Mouse (Mus musculus) midbrain, embryonic 11.5 days (tissue): Measurements from ENCODE around the gene Dolpp1. TPM values are rescaled to one million over a fixed set of nuclear protein-coding genes. Genes with fewer than 3 reads are reported as not detected.

Experiments
- ATAC-seq: fragments of 200-750 bp; cut with Nextera tagmentation; 2 replicates; pipeline ENCODE4 v1.8.0; 2017; ENCODE audit warnings: moderate TSS enrichment, moderate library complexity; ENCODE audit not compliant: low FRiP score
- DNase-seq: peaks from one replicate; pipeline ENCODE4 v3.0.0; 2015; ENCODE audit warnings: low spot score; ENCODE audit errors: missing footprints
- H3K27ac ChIP-seq: fragments of 300-500 bp; sonication (generic); 2 replicates; pipeline ENCODE4 v1.5.1; 2014; ENCODE audit warnings: low read depth, low read length
- H3K27me3 ChIP-seq: fragments of 300-500 bp; sonication (generic); 2 replicates; pipeline ENCODE4 v1.6.1; 2014; ENCODE audit warnings: mild to moderate bottlenecking, low read length, moderate library complexity, mixed read lengths; ENCODE audit not compliant: control insufficient read depth, insufficient read depth
- H3K36me3 ChIP-seq: fragments of 300-500 bp; sonication (generic); 2 replicates; pipeline ENCODE4 v1.6.1; 2014; ENCODE audit warnings: mild to moderate bottlenecking, low read length, moderate library complexity, mixed read lengths; ENCODE audit not compliant: control insufficient read depth, insufficient read depth
- H3K4me1 ChIP-seq: fragments of 300-500 bp; sonication (generic); 2 replicates; pipeline ENCODE4 v1.6.1; 2014; ENCODE audit warnings: low read length; ENCODE audit not compliant: control insufficient read depth, insufficient read depth
- H3K4me2 ChIP-seq: fragments of 300-500 bp; sonication (generic); 2 replicates; pipeline ENCODE4 v1.6.1; 2014; ENCODE audit warnings: mild to moderate bottlenecking, moderate library complexity
- H3K4me3 ChIP-seq: fragments of 300-500 bp; sonication (generic); 2 replicates; pipeline ENCODE4 v1.5.1; 2014; ENCODE audit warnings: low read depth, low read length
- H3K9ac ChIP-seq: fragments of 300-500 bp; sonication (generic); 2 replicates; pipeline ENCODE4 v1.6.1; 2014; ENCODE audit warnings: low read length
- H3K9me3 ChIP-seq: fragments of 300-500 bp; sonication (generic); 2 replicates; pipeline ENCODE4 v1.6.1; 2016; ENCODE audit warnings: low read length; ENCODE audit not compliant: control insufficient read depth
- WGBS: fragments of 180-500 bp; shearing (Covaris S2); extraction: QIAGEN DNeasy Blood & Tissue Kit; methylation state at CpG from one replicate; pipeline ENCODE4 v1.1.7; 2014; 5-methylcytosine and 5-hydroxymethylcytosine counted together
- polyA plus RNA-seq: library from polyadenylated mRNA; unstranded; fragments of >200 nt; fragmentation: Nextera tagmentation; extraction: Ambion mirVana; gene quantifications from 2 replicates; pipeline ENCODE4 v1.2.1, GENCODE M21; 2014

The Dolpp1 gene
- polyA plus RNA-seq, 1 experiment from 2014 or later, result 45.8 TPM

- Histone ChIP-seq H3K27ac (peak overlapping the region; percentile 98), H3K4me2 (no peak overlapping the region), H3K36me3 (peaks cover 14% of the 10 kb centered on the region), H3K9ac (peak overlapping the region; percentile 3; the same call in 1 of the 2 replicates), H3K27me3 (no peaks in the 10 kb centered on the region), H3K9me3 (no peaks in the 10 kb centered on the region), H3K4me1 (peaks cover 46% of the 10 kb centered on the region), H3K4me3 (no peak overlapping the region)
- ATAC-seq (no peak), DNase-seq (no peak)
- 79% methylated on average over 3 of the region's 3 CpGs for WGBS
Observed at GRCm38 (mm10) chr2:30440211-30440700, 48.2 kb downstream of the Dolpp1 start.

GRCm38 (mm10) chr2:30440701-30441517 is 48.9 kb downstream of the Dolpp1 start:
- Histone ChIP-seq H3K4me1 (peaks cover 52% of the 10 kb centered on the region), H3K27me3 (no peaks in the 10 kb centered on the region), H3K4me3 (no peak overlapping the region), H3K27ac (peak overlapping the region; percentile 98), H3K4me2 (peak overlapping the region; percentile 40), H3K9ac (peak overlapping the region; percentile 71), H3K9me3 (no peaks in the 10 kb centered on the region), H3K36me3 (peaks cover 18% of the 10 kb centered on the region)
- ATAC-seq (peak; percentile 23; the same call in 1 of the 2 replicates), DNase-seq (peak; percentile 97)
- WGBS, result 19% methylated on average over 12 of the region's 12 CpGs

- Histone ChIP-seq H3K4me1 (peaks cover 52% of the 10 kb centered on the region), H3K9me3 (no peaks in the 10 kb centered on the region), H3K27me3 (no peaks in the 10 kb centered on the region), H3K9ac (peak overlapping the region; percentile 71), H3K4me3 (peak overlapping the region; percentile 13; the same call in 1 of the 2 replicates), H3K36me3 (peaks cover 18% of the 10 kb centered on the region), H3K4me2 (peak overlapping the region; percentile 40), H3K27ac (peak overlapping the region; percentile 98)
- 5% methylated on average over 15 of the region's 15 CpGs for WGBS
- DNase-seq (peak; percentile 97), ATAC-seq (peak; percentile 76; the same call in 1 of the 2 replicates)
Observed at GRCm38 (mm10) chr2:30441518-30442497, 49.8 kb downstream of the Dolpp1 start.

GRCm38 (mm10) chr2:30442498-30442890 is 50.4 kb downstream of the Dolpp1 start:
- Histone ChIP-seq H3K27ac (peak overlapping the region; percentile 98), H3K27me3 (no peaks in the 10 kb centered on the region), H3K36me3 (peaks cover 18% of the 10 kb centered on the region), H3K4me2 (peak overlapping the region; percentile 40; the same call in 1 of the 2 replicates), H3K9me3 (no peaks in the 10 kb centered on the region), H3K4me3 (no peak overlapping the region), H3K9ac (peak overlapping the region; percentile 71), H3K4me1 (peaks cover 52% of the 10 kb centered on the region)
- ATAC-seq (no peak), DNase-seq (no peak)
- 63% methylated on average over 5 of the region's 5 CpGs for WGBS

- Histone ChIP-seq H3K36me3 (peaks cover 15% of the 10 kb centered on the region), H3K27me3 (no peaks in the 10 kb centered on the region), H3K9ac (no peak overlapping the region; the same call in 1 of the 2 replicates)
Observed at GRCm38 (mm10) chr2:30443281-30443680, 51.2 kb downstream of the Dolpp1 start.

GRCm38 (mm10) chr2:30444006-30444405 is 52.0 kb downstream of the Dolpp1 start:
- DNase-seq (no peak), ATAC-seq (no peak)
- peaks cover 52% of the 10 kb centered on the region for H3K4me1 ChIP-seq
- H3K4me3 ChIP-seq, result no peak overlapping the region
- no peak overlapping the region for H3K4me2 ChIP-seq
- 77% methylated on average over 5 of the region's 5 CpGs for WGBS
- H3K36me3 ChIP-seq, result peaks cover 11% of the 10 kb centered on the region
- H3K9me3 ChIP-seq, result no peaks in the 10 kb centered on the region
- H3K27me3 ChIP-seq, result no peaks in the 10 kb centered on the region
- no peak overlapping the region for H3K9ac ChIP-seq
- peak overlapping the region; percentile 0; the same call in 1 of the 2 replicates for H3K27ac ChIP-seq

More at GRCm38 (mm10) chr2:30443281-30443680, 51.2 kb downstream of the Dolpp1 start:
- no peak for ATAC-seq
- no peak overlapping the region for H3K4me3 ChIP-seq
- 62% methylated on average over 4 of the region's 4 CpGs for WGBS
- no peak for DNase-seq
- H3K4me1 ChIP-seq, result peaks cover 52% of the 10 kb centered on the region
- H3K4me2 ChIP-seq, result no peak overlapping the region
- no peaks in the 10 kb centered on the region for H3K9me3 ChIP-seq
- peak overlapping the region; percentile 98 for H3K27ac ChIP-seq

GRCm38 (mm10) chr2:30444450-30444849 is 52.4 kb downstream of the Dolpp1 start:
- ATAC-seq (no peak), DNase-seq (no peak)
- H3K9ac ChIP-seq, result no peak overlapping the region
- no peak overlapping the region for H3K27ac ChIP-seq
- H3K36me3 ChIP-seq, result peaks cover 9% of the 10 kb centered on the region
- no peak overlapping the region for H3K4me2 ChIP-seq
- H3K4me1 ChIP-seq, result peaks cover 52% of the 10 kb centered on the region
- H3K4me3 ChIP-seq, result no peak overlapping the region
- no peaks in the 10 kb centered on the region for H3K27me3 ChIP-seq
- H3K9me3 ChIP-seq, result no peaks in the 10 kb centered on the region

- ATAC-seq (no peak), DNase-seq (no peak)
- Histone ChIP-seq H3K4me1 (peaks cover 49% of the 10 kb centered on the region), H3K4me2 (no peak overlapping the region), H3K9ac (peak overlapping the region; percentile 30), H3K9me3 (no peaks in the 10 kb centered on the region; the same call in 1 of the 2 replicates), H3K4me3 (no peak overlapping the region), H3K27ac (peak overlapping the region; percentile 36; the same call in 1 of the 2 replicates), H3K36me3 (peaks cover 14% of the 10 kb centered on the region), H3K27me3 (no peaks in the 10 kb centered on the region)
- WGBS, result 12% methylated on average over 2 of the region's 2 CpGs
Observed at GRCm38 (mm10) chr2:30445312-30445711, 53.3 kb downstream of the Dolpp1 start.
